Mouse (Mus musculus) regulatory T cell (primary cell): ENCODE measurements around the gene Mt3.

Source experiments
- in situ Hi-C: fragments of 300-600 bp; cut with MboI, MseI; formaldehyde crosslinking; loops from one replicate; pipeline ENCODE4 v1.15.1; 2025; ENCODE audit warnings: high pct_unique_total_duplicates

Gene Mt3

DNA sequence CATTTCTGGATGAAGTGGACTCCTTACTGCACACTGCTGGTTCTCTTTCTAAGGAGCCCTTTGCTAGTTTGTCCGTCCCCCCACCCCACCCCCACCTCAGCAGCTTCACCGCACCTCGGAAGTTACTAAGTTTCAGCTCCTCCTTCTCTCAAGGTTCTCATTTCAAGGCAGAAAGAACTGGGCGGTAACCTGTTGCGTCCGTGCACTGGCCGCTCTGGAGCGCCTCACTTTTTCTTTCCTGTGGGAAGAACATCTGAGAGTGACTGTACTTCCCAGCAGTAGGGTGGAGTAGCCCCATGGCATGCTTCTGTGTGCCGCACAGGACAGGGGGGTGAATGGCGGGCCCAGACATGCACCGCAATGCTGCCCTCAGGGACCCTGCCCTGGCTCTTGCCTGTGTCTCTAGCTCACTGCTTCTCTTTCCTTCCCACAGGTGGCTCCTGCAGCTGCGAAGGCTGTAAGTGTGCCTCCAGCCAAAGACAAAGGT, 32.0 kb downstream of the Mt3 start:
- in situ Hi-C loops = no loop called here

DNA sequence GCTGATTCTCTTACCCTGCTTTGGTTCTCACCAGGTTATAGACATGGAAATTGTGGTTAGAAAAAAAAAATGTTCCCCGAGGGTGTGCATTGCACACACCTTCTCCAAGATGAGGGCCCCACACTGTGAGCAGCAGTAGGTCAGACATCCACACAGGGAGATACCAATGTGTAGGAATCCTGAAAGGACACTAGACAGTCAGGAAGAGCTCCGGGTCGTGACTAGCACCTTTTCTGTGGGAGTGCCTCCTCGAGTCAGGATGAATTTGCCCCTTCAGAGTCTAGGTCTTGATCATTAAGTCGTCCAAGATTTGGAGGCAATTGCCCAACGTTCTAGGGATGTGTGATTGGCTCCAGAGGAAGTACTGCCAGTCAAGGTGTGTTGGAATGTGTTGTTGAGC, 33.4 kb downstream of the Mt3 start:
- in situ Hi-C loops = no loop called here

DNA sequence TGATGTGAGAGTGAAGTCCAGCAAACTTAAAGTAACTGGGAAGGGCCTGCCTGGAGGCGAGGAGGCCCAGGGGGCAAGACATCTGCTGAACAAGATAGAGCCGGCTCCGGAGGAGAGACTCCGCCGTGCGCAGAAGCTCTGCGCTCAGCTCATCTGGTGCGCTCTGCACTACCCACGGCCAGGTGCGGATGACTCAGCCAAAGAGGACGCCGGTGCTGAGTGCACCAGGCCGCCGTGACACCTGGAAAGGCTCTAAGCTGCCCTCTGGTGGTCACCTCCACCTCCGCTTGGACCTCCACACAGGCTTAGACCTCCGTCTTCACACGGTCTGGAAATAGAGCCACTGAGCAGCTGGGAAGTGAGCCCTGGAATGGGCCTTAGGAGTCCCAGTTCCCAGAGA, 34.1 kb downstream of the Mt3 start:
- in situ Hi-C loops = no loop called here

DNA sequence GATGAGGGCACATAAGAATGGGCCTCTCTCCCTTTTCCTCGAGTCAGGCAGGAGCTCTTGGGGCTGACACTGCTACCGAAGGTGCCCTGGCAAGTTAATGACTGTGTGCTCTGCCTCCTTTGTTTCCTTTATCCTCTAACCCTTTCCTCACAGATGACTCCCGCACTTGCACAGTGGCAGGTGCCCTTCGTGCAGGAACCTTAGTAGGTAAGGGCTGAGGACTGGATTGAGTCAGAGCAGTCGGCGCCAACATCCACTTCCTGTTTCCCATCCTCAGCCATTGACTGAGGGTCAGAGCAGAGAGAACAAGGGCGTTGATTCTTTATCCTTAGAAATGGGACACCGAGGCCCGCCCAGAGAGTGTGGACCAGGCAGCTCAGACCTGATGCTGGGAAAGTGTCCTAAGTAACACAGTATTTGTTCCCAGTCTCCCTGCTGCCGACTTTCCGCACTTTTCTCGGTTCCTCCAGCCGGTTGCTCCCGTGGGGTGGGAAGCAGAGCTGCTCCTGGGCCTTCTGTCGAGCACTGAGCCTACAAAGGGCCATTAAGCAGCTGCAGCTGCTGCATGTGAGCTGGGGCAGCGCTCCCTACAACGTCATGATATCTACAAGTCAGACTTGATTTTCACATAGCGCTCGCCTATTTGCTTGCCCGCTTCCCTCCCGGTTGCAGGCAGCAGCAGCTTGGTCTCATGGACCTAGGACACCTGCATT, 35.0 kb downstream of the Mt3 start:
- in situ Hi-C loops = no loop called here

DNA sequence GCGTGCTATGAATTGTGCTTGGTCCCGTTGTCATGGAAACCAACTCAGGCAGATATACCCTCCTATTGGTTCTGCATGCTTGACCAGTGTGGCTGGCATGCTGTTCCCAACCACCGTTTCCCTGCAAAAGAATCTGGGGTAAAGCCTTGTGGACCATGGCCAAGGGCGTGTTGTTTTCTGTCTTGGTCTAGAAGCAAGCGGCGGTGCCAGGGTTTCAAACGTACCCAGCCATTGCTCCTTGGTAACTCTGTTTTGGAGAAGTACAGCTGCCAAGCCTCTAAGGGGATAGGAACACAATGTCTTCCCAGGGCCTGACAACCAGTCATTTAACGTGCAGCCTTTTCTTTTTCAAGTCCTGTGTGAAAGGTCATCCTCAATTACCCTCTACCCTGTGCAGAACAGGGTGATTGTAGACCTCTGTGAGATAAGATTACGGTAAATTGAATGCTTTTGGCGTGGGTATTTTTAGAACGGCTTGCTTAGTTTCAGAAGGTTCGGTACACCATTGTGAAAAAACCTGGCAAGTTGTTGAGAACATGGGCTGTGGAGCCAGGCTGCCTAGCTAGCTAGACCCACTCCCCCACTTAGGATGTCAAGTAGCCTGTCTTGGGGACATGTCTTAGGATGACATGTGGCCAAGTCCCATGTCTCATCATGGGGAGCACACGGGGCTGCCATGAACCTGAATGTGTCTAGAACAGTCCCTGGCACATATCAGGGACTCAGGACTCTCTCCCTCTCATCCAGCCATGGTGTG, 37.0 kb downstream of the Mt3 start:
- in situ Hi-C loops = no loop called here

DNA sequence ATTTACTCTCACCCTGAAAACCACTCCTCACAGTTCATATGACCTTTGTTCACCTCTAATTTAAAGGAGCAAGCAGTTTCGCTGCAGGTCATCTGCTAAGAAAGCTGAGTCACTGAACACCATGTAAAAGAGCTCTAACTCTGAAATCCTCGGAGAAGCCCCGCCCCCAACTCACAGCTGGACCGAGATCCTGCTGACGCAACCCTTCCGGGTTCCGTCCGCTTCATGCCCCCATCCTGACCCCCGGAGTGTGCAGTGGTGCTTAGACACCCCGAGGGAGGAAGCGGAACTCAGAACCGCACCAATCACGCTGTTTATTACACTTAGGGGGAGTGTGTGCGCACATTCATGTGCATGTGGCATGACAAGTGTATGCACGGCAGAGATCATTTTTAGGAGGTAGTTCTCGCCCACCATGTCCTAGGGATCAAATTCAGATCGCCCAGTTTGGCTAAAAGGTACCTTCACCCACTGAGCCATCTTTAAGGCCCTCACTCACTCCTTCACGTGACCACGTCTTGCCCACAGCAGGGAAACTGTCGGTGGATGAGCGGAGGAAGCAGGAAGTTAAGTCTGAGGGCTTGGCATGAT, 38.8 kb downstream of the Mt3 start:
- in situ Hi-C loops = no loop called here

DNA sequence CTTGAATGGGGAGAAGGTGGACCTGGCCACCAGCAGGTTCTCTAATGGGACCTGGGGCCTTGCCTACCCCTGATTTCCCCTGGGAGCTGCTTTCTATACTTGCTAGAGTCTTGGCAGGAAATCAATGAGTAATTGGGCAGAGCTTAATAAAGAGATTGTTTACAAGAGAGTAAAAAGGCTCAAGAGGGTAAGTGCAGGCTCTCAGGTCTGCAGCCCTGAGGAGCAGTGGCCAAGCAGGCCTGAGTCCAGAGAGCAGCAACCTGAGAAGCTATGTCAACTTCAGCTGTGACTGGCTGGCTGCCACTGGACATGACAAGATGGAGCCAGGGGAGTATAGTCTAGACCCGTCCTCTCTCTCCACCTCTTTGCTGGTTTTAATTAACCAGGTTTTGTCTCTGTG, 40.5 kb downstream of the Mt3 start:
- in situ Hi-C loops = no loop called here

DNA sequence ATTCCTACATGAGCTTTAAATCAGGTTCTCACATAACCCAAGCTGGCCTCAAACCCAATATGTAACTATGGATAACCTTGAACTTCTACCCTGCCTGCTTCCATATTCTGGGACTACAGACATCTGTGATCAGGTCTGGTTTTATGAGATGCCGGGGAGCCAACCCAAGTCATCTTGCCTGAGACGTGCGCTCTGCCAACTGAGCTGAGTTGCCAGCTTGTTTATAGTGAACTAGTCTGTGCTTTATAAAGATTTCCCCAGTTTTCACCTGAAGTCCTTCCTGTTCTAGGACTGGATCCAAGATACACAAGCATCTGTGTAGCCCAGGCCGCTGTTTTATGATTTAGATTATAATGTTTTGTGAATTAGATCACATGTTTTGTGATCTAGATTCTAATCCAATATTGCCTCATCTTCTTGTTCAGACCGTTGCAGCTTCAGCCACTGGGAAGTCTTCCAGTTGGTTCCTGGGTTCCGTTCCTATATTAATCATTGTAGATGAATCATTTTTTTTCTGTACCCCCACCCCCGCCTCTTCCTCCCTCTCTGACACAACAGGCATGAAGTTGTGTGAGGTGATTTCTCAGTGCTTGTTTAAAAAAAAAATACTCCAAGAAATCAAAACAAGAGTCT, 42.3 kb downstream of the Mt3 start:
- in situ Hi-C loops = no loop called here

DNA sequence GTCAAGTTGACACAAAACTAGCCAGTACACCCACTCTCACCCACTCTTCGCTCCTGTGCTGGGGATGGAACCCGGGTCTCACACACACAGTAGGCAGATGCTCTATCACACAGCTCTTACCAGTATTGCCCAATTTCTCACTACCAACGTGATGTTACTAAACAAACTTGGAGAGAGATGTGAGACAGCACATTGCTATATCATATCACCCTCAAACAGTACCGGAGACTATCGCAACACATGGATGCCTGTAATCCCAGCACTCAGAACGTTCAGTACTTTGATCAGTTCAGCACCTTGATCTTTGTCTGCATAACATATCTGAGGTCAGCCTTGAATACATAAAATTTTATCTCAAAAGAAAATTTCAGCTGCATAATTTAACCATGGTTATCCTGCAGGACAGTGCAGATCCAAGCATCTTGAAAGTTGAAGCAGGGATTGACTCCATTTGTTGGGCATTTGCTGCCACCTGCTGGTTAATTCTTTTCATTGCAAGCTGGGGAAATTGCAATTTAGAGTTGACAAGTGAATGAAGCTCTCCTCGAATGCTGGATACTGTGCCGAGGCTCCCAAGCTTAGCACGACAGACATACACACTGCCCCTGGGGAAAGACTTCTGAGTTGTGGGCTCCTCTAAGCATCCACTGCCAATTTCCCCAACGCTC, 46.9 kb downstream of the Mt3 start:
- in situ Hi-C loops = no loop called here
